Mouse (Mus musculus) Muller cell, postnatal 12 days (primary cell): ENCODE measurements at regions not wholly inside any gene's neighbourhood (a gene's known extent, or its start where the extent isn't known, plus 50 kb on each side); places are given as distances from the start of the nearest gene placed in this dataset.
A peak's percentile ranks its signal among the peaks of the same experiment; 100 is the strongest.

Source experiments
- DNase-seq: peaks from one replicate; pipeline ENCODE4 v3.0.0-alpha.2; 2015; ENCODE audit errors: inconsistent ontology term

DNA sequence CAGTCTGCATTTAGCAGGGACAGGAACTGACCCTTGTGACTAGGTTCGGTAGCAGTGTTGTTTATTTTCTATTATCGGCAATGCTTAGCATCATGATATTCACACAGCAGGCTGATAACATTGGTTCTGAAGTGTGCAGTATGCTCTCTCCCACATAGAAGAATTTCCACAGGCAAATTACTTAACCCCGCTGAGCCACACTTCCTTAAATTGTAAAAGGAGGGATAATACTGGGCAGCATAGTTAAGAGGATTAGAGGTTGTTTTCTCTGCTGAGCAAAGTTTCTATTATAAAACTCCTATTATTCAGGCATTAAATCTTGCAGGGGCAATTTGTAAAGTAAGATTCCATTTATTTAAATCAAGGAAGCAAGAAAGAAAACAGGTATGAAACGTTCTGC lies 489.4 kb upstream of the Arpp21 start:
- DNase-seq: peak; percentile 11

DNA sequence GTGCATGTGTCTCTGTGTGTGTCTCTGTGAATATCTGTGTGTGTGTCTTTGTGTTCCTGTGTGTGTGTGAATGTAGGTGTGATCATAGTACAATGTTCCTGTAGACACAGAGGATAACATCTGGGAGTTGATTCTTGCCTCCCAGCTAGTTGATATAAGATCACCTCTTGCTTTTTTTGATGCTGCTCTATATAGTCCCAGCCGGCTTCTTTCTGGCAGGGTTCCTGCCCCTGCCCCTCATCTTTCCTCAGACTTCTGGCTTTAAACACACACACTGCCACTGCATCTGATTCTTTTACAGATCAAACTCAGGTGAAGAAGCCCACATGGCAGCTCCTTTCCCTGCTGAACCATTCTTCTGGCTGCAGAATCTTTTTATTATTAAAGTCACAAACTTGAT lies 487.6 kb upstream of the Arpp21 start:
- no peak for DNase-seq

DNA sequence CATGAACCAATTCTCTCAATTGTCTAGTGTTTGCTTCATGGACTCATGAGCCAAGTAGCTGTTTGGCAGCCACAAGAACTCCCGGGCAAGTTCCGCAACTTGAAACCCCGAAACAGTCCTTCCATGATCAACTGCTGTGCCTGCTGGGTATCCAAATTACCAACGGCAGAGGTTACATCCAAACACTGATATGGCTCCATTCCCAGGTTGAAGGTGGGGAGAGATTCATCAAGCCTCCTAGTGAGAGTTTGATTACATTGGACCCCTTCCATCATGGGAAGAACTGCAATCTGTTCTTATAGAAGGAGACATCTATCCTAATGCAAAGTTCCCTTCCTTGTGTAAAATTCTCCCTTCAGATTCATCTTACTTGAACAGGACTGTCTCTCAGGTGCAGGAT lies 486.8 kb upstream of the Arpp21 start:
- DNase-seq: no peak

DNA sequence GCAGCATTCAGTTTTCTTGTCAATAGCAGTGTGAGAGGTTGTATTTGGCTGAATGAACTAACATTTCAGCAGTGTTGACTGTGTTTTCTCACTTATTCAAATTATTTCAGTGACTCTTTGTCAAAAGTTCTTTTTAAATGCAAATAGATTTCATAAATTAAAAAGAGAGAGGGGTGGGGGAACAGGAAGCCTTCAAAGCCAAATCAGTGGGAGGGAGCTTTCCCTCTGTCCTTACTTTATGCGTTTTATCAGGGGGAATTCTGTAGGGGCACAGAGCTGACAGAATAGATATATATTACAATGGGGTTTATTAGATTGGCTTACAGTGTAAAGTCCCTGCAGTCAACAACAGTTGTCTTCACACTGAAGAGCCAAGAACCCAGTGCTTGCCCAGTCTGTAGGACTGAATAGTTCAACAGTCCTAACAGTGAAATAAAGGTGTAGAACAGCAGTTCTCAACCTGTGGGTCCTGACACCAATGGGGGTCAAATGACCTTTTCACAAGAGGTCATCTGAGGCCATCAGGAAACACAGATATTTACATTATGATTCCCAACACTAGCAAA lies 479.5 kb upstream of the Arpp21 start:
- DNase-seq: no peak

DNA sequence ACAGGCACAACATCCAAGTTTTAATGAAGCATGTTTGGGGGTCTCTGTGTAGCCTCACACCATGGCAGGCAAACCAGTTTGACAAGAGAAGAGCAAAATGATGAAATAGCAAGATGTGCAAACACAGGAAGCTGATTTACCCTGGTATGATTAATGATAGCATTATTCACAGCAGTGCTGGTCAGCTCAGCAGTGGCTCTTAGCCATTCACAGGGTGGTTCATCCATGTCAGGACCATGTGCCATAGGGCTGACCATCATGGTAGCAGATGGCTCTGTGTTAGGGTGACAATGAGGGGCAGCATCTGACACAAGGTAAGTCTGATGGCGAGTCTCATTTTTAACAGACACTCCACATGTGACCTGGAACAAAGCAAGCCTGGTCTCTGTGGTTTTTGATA lies 443.1 kb upstream of the Arpp21 start:
- no peak for DNase-seq

DNA sequence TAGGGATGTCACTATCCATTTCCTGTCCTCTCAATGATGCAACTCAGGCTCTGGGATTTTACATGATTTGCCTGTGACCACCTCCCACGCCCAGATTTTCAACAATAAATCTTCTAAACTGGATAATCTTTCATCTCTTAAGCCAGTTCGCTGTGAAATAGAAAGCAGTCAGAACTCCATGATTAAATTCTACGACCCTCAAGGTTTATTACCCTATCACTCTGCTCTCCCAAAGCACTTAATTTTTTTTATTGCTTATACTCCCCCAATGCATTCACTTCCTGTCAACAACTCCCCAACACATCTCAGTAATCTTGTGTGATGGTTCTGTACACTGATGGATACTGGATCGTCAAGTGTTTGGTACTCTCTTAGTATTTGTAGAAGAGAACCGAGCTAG lies 439.5 kb upstream of the Arpp21 start:
- DNase-seq: no peak
